Mouse (Mus musculus) intestine, embryonic 14.5 days (tissue): ENCODE data around the gene Fbxl17. TPM values are rescaled to one million over a fixed set of nuclear protein-coding genes. Genes with fewer than 3 reads are reported as not detected.

ENCODE experiments used
- ATAC-seq: fragments of 200-750 bp; cut with Nextera tagmentation; replicated peaks from 2 replicates; pipeline ENCODE4 v1.8.0; 2017; ENCODE audit warnings: low read depth, moderate number of reproducible peaks, moderate TSS enrichment, moderate library complexity; ENCODE audit not compliant: low FRiP score, low TSS enrichment
- DNase-seq: peaks from one replicate; pipeline ENCODE4 v3.0.0-alpha.2; 2018; ENCODE audit warnings: low spot score
- H3K27ac ChIP-seq: fragments of 300-500 bp; sonication (generic); 2 replicates; pipeline ENCODE4 v1.5.1; 2014; ENCODE audit warnings: low read depth, mild to moderate bottlenecking, control low read depth
- H3K27me3 ChIP-seq: fragments of 300-500 bp; sonication (generic); replicated peaks from 2 replicates; pipeline ENCODE4 v1.6.1; 2014; ENCODE audit warnings: low read length, control low read depth; ENCODE audit not compliant: control insufficient read depth, insufficient read depth
- H3K36me3 ChIP-seq: fragments of 300-500 bp; sonication (generic); 2 replicates; pipeline ENCODE4 v1.6.1; 2014; ENCODE audit warnings: low read length, control low read depth; ENCODE audit not compliant: control insufficient read depth, insufficient read depth
- H3K4me1 ChIP-seq: fragments of 300-500 bp; sonication (generic); replicated peaks from 2 replicates; pipeline ENCODE4 v1.6.1; 2014; ENCODE audit warnings: low read length, control low read depth, mixed read lengths; ENCODE audit not compliant: control insufficient read depth, insufficient read depth
- H3K4me2 ChIP-seq: fragments of 300-500 bp; sonication (generic); 2 replicates; pipeline ENCODE4 v1.6.1; 2014; ENCODE audit warnings: low read length
- H3K4me3 ChIP-seq: fragments of 300-500 bp; sonication (generic); 2 replicates; pipeline ENCODE4 v1.5.1; 2014; ENCODE audit warnings: low read depth, low read length, control low read depth, mixed read lengths
- H3K9ac ChIP-seq: fragments of 300-500 bp; sonication (generic); 2 replicates; pipeline ENCODE4 v1.6.1; 2014; ENCODE audit warnings: mild to moderate bottlenecking, low read length
- H3K9me3 ChIP-seq: fragments of 300-500 bp; sonication (generic); 2 replicates; pipeline ENCODE4 v1.6.1; 2016; ENCODE audit warnings: low read length, control low read depth; ENCODE audit not compliant: control insufficient read depth
- WGBS: fragments of 180-500 bp; shearing (Covaris S2); extraction: QIAGEN DNeasy Blood & Tissue Kit; methylation state at CpG from one replicate; pipeline ENCODE4 v1.1.7; 2014; 5-methylcytosine and 5-hydroxymethylcytosine counted together
- polyA plus RNA-seq: library from polyadenylated mRNA; unstranded; fragments of >200 nt; fragmentation: Nextera tagmentation; extraction: Ambion mirVana; gene quantifications from 2 replicates; pipeline ENCODE4 v1.2.1, GENCODE M21; 2014

The Fbxl17 gene
- polyA plus RNA-seq, 1 experiment from 2014 or later, result 7.5 TPM

- no peaks in the 10 kb centered on the region for H3K36me3 ChIP-seq
- H3K4me1 ChIP-seq, result 0 out of 2 replicates have a peak, but pooled peaks cover 8% of the 10 kb centered on the region
- 75% methylated on average over 4 of the region's 4 CpGs for WGBS
- no peaks in the 10 kb centered on the region for H3K9me3 ChIP-seq
- no peak overlapping the region for H3K9ac ChIP-seq
- H3K4me2 ChIP-seq, result no peak overlapping the region
- H3K4me3 ChIP-seq, result no peak overlapping the region
- no peaks in the 10 kb centered on the region for H3K27me3 ChIP-seq
- no peak for ATAC-seq
- no peak for DNase-seq
- no peak overlapping the region for H3K27ac ChIP-seq
These were observed 215.7 kb downstream of the Fbxl17 start for GRCm38 (mm10) chr17:63284074-63284473.

- H3K27ac ChIP-seq, result no peak overlapping the region
These were observed 217.8 kb downstream of the Fbxl17 start for GRCm38 (mm10) chr17:63282004-63282403.

GRCm38 (mm10) chr17:63280990-63281389 lies 218.8 kb downstream of the Fbxl17 start:
- H3K27me3 ChIP-seq, result no peaks in the 10 kb centered on the region
- H3K27ac ChIP-seq, result no peak overlapping the region
- H3K4me1 ChIP-seq, result 0 out of 2 replicates have a peak, but pooled peaks cover 3% of the 10 kb centered on the region
- no peak overlapping the region for H3K4me2 ChIP-seq
- ATAC-seq (no peak), DNase-seq (no peak)
- no peak overlapping the region for H3K4me3 ChIP-seq
- no peak overlapping the region for H3K9ac ChIP-seq
- H3K36me3 ChIP-seq, result no peaks in the 10 kb centered on the region
- WGBS, result 69% methylated on average over 2 of the region's 2 CpGs
- H3K9me3 ChIP-seq, result no peaks in the 10 kb centered on the region

More at GRCm38 (mm10) chr17:63282004-63282403, 217.8 kb downstream of the Fbxl17 start:
- Histone ChIP-seq H3K36me3 (no peaks in the 10 kb centered on the region), H3K4me1 (0 out of 2 replicates have a peak, but pooled peaks cover 3% of the 10 kb centered on the region), H3K4me2 (no peak overlapping the region), H3K27me3 (no peaks in the 10 kb centered on the region), H3K9me3 (no peaks in the 10 kb centered on the region), H3K9ac (no peak overlapping the region), H3K4me3 (no peak overlapping the region)
- DNase-seq (no peak), ATAC-seq (no peak)
- WGBS, result 43% methylated on average over 5 of the region's 5 CpGs

GRCm38 (mm10) chr17:63279144-63279543 lies 220.7 kb downstream of the Fbxl17 start:
- 47% methylated on average over 4 of the region's 4 CpGs for WGBS
- DNase-seq, result no peak
- no peak for ATAC-seq
- Histone ChIP-seq H3K4me2 (no peak overlapping the region), H3K9me3 (no peaks in the 10 kb centered on the region), H3K36me3 (no peaks in the 10 kb centered on the region), H3K27ac (no peak overlapping the region), H3K9ac (no peak overlapping the region), H3K4me3 (no peak overlapping the region), H3K4me1 (0 out of 2 replicates have a peak, but pooled peaks cover 3% of the 10 kb centered on the region), H3K27me3 (no peaks in the 10 kb centered on the region)

GRCm38 (mm10) chr17:63273353-63273752 lies 226.5 kb downstream of the Fbxl17 start:
- Histone ChIP-seq H3K9ac (no peak overlapping the region), H3K27ac (no peak overlapping the region), H3K27me3 (no peaks in the 10 kb centered on the region), H3K4me3 (no peak overlapping the region), H3K4me1 (no peaks in the 10 kb centered on the region), H3K9me3 (no peaks in the 10 kb centered on the region), H3K4me2 (no peak overlapping the region), H3K36me3 (no peaks in the 10 kb centered on the region)
- DNase-seq, result no peak
- 92% methylated on average over 2 of the region's 2 CpGs for WGBS
- ATAC-seq, result no peak

GRCm38 (mm10) chr17:63272914-63273313 lies 226.9 kb downstream of the Fbxl17 start:
- no peaks in the 10 kb centered on the region for H3K27me3 ChIP-seq
- no peaks in the 10 kb centered on the region for H3K9me3 ChIP-seq
- no peak overlapping the region for H3K9ac ChIP-seq
- H3K27ac ChIP-seq, result no peak overlapping the region
- ATAC-seq, result no peak
- H3K4me1 ChIP-seq, result no peaks in the 10 kb centered on the region
- no peak overlapping the region for H3K4me2 ChIP-seq
- no peaks in the 10 kb centered on the region for H3K36me3 ChIP-seq
- H3K4me3 ChIP-seq, result no peak overlapping the region
- no peak for DNase-seq

GRCm38 (mm10) chr17:63271000-63271399 lies 228.8 kb downstream of the Fbxl17 start:
- Histone ChIP-seq H3K4me2 (no peak overlapping the region), H3K4me1 (no peaks in the 10 kb centered on the region), H3K9me3 (no peaks in the 10 kb centered on the region), H3K27ac (no peak overlapping the region), H3K36me3 (no peaks in the 10 kb centered on the region), H3K9ac (no peak overlapping the region), H3K4me3 (no peak overlapping the region), H3K27me3 (no peaks in the 10 kb centered on the region)
- DNase-seq (no peak), ATAC-seq (no peak)
- 61% methylated on average over 6 of the region's 6 CpGs for WGBS

GRCm38 (mm10) chr17:63270513-63270912 lies 229.3 kb downstream of the Fbxl17 start:
- ATAC-seq, result no peak
- 86% methylated on average over 5 of the region's 5 CpGs for WGBS

GRCm38 (mm10) chr17:63262674-63263073 lies 237.1 kb downstream of the Fbxl17 start:
- WGBS, result 88% methylated on average over 5 of the region's 5 CpGs
- H3K9ac ChIP-seq, result no peak overlapping the region
- no peak for DNase-seq
- no peak overlapping the region for H3K4me2 ChIP-seq
- ATAC-seq, result no peak
- H3K9me3 ChIP-seq, result no peaks in the 10 kb centered on the region
- H3K27ac ChIP-seq, result no peak overlapping the region
- no peaks in the 10 kb centered on the region for H3K36me3 ChIP-seq
- H3K4me1 ChIP-seq, result no peaks in the 10 kb centered on the region
- no peak overlapping the region for H3K4me3 ChIP-seq
- H3K27me3 ChIP-seq, result no peaks in the 10 kb centered on the region

More at GRCm38 (mm10) chr17:63270513-63270912, 229.3 kb downstream of the Fbxl17 start:
- Histone ChIP-seq H3K4me3 (no peak overlapping the region), H3K36me3 (no peaks in the 10 kb centered on the region), H3K4me2 (no peak overlapping the region), H3K9ac (no peak overlapping the region), H3K27me3 (no peaks in the 10 kb centered on the region), H3K27ac (no peak overlapping the region), H3K9me3 (no peaks in the 10 kb centered on the region), H3K4me1 (no peaks in the 10 kb centered on the region)
- DNase-seq, result no peak
